Mouse (Mus musculus): Measurements from ENCODE around the gene Mpst. TPM values are rescaled to one million over a fixed set of nuclear protein-coding genes. Genes with fewer than 3 reads are reported as not detected.

Mpst gene
- total RNA-seq, 2 experiments from 2014 or later, result 35.2 to 67.9 TPM

GRCm38 (mm10) chr15:78434896-78435520, 28.8 kb downstream of the Mpst start:
- no peak for ATAC-seq (replicated peaks; ENCODE audit: low FRiP score, poor library complexity, severe bottlenecking)

DNA sequence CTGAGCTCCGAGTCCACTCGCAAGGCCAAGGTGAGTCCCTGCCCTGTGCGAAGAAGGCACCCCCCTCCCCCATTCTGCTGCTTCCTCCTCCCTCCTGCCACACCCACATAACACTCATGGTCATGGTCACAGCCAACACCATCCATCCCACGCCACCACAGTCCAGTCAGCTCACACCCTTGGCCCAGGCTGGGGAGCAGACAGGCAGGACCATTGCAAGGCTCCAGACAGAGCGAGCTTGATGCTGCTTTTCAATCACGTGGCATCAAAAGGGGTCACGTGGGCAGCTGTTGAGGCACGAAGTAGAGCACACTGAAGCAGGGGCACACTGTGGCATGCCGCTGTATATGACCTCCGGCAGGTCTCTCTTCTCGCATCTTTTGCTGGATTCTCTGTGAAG, 29.5 kb downstream of the Mpst start:
- ATAC-seq (replicated peaks; ENCODE audit: low FRiP score, poor library complexity, severe bottlenecking), result no peak

GRCm38 (mm10) chr15:78436380-78437192, 30.4 kb downstream of the Mpst start:
- ATAC-seq (replicated peaks; ENCODE audit: low FRiP score, poor library complexity, severe bottlenecking), result no peak

DNA sequence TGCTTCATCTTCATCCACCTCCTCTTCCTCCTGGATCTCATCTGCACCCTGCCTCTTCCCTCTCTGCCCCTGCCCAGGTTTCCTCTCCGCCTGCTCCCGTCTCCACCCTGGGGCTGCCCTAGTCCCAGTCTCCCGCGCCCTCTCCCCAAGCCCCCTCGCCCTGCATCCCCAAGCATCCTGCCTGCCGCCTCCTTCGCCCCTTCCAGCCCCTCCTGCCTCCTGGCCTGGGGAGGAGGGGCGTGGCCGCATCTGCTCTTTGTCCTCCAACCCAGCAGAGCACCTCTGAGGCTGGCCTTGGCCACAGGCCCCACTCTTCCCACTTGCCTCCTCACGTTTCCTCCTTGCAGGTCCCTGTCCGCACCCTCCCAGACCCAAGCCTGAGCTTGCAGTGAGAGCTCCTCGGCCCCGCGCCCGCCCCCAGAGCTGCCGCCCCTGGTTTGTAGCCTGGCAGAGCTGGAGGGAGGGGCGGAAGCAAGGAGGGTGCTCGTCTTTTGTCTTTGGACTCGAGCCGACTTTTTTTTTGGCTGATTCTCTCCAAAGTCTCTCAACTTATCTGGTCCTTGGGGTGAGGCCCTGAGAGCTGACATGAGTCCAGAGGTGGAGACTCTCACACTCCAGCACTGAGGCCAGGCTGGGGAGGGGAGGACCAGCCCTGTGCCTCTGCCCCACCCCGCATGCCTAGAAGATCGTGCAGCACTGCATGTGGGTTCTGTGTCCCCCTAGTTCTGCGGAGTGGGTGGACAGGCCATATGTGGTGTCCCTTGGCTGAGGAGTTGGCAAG, 31.2 kb downstream of the Mpst start:
- no peak for ATAC-seq (replicated peaks; ENCODE audit: low FRiP score, poor library complexity, severe bottlenecking)

DNA sequence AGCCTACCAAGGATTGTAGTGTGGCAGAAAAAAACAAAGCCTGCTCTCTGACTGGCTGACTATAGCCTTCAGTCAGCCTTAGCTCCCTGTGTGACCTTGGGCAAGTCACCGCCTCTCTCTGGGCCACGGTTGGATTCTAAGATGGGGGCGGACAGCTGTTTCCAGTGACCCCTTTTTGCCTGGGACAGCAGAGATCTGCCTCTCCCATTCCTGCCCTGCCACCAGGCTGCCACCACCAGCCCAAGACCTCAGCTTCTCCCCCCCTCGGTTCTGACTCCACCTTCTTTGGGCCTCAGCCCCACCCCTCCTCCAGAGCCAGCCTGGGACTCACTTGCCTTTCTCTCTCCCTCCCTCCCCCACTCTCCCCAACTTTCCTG, 31.8 kb downstream of the Mpst start:
- ATAC-seq (replicated peaks; ENCODE audit: low FRiP score, poor library complexity, severe bottlenecking), result no peak

DNA sequence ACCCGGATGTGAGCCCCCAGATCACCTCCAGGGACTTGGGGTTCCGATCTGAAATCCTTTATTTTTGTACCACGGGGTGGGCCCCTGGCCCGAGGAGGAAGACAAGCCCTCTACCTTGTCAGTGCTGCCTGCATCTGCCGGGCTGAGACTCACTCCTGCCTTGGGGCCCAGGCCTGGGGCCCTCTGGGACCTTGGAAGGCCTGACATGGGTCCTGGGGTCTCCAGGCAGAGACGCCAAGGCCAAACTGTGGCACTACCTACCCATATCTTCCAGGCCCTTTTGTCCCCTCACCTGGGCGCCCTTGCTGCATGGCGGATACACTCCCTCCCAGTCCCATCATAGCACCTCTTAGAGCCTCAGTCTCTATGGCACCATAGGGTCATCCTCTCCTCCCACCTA, 32.3 kb downstream of the Mpst start:
- ATAC-seq (replicated peaks; ENCODE audit: low FRiP score, poor library complexity, severe bottlenecking), result no peak

DNA sequence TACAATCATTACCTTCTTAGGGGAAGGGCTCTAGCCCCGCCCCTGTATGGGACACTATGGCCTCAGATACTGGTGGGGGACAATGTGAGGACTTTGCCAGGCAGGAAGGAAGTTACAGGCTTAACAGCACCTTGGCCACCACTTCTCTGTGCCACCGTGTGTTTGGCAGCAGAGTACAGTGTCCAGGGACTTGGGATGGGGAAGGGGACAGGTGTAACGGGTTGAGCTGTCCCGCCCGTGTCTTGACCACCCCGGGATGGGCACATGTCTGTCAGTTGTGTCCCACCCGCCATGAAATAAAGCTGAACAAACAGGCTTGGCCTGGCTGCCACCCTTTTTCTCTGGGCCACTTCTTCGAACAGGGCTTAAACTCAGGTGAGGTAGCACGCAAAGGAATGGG, 32.8 kb downstream of the Mpst start:
- no peak for ATAC-seq (replicated peaks; ENCODE audit: low FRiP score, poor library complexity, severe bottlenecking)

- no peak for ATAC-seq (replicated peaks; ENCODE audit: low FRiP score, poor library complexity, severe bottlenecking)
These were observed 36.0 kb downstream of the Mpst start for GRCm38 (mm10) chr15:78442231-78442630.

DNA sequence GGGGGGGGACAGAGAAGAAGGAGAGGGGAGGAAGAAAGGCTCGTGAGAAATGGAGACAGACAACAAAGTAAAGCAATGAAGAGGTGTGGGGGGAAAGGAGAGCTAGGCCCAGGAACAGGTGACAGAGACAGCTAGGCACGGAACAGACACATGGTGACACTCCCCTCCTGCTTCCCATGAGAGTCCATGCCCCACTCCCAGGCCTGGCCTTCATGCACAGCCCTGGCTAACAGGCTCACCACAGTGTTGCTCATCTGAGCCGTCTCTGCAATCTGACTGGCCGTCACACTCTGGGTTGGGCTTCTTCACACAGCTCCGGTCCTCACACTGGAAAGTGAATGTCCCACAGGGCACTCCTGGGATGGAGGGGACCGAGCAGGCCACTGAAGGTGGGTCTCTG, 37.6 kb downstream of the Mpst start:
- no peak for ATAC-seq (replicated peaks; ENCODE audit: low FRiP score, poor library complexity, severe bottlenecking)

DNA sequence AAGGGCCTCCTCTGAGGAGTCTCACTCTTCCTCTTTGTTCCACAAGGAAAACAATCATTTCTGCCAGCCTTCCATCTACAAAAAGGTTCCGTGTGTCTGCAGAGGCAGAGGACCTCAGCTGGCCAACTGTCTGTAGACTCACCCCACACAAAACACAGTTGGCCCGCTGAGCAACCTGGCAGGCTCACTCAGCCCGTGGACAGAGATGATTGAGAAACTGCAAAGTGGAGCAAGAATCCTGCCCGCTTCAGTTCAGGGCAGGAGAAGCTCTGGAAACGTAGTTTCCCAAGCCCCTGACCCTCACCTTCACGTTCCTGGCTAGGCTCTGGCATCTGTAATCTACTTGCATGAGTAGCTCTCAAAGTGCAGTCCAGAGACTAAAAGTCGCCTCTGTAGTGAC, 40.9 kb downstream of the Mpst start:
- ATAC-seq (replicated peaks; ENCODE audit: low FRiP score, poor library complexity, severe bottlenecking), result no peak

DNA sequence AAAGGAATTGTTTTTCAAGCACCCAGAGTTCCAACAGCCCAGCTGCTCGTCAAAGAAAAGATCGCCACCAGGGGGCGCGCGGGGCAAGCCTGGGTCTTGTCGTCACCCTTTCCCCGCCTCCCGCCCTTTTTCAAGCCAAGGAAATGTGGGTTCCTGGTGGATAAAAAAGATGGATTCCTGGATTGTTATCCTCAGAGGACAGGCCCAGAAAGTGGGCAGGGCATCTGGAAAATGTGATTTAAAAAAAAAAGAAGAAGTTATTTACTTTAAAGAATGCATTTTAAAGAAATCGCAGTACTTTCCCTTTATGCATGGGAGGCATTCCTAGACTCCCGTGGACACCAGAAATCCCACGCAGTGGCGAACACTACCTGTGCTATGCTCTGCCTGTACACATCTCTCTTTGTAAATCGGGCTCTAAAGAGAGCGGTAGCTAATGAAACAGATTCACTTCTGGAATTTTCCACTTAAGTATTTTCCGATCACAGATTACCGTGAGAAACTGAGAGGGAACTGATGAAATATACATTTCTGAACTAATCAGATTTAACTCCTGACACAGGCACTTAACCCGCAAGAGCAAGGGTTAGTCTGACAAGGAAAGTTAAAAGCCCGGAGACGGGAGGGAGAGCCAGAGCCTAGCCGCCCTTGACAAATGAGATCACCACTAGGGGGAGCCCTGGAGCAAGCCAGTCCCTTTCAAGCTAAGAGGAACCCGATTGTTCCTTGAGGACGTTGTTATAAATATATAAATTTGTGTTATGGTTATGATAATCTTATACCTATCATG, 41.7 kb downstream of the Mpst start:
- ATAC-seq (replicated peaks; ENCODE audit: low FRiP score, poor library complexity, severe bottlenecking), result peak; percentile 70

GRCm38 (mm10) chr15:78449131-78449530, 42.9 kb downstream of the Mpst start:
- ATAC-seq (replicated peaks; ENCODE audit: low FRiP score, poor library complexity, severe bottlenecking), result no peak

GRCm38 (mm10) chr15:78449694-78450418, 43.6 kb downstream of the Mpst start:
- no peak for ATAC-seq (replicated peaks; ENCODE audit: low FRiP score, poor library complexity, severe bottlenecking)

DNA sequence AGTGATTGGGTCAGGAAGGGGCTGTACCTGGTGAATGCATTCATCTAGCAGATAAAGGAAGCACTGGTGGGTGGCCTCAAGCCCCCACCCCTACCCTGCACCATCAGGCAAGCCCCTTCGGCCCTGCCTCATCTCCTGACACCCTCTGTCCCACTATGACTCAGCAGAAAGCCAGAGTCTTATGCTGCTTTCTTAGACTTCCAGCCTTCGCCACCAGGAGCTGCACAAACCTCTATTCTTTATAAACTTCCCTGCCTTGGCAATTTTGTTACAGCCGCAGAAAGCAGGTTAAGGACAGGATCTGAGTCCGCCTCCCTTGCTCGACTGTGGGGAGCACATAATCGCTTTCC, 44.2 kb downstream of the Mpst start:
- ATAC-seq (replicated peaks; ENCODE audit: low FRiP score, poor library complexity, severe bottlenecking), result no peak

GRCm38 (mm10) chr15:78451201-78451600, 45.0 kb downstream of the Mpst start:
- no peak for ATAC-seq (replicated peaks; ENCODE audit: low FRiP score, poor library complexity, severe bottlenecking)

DNA sequence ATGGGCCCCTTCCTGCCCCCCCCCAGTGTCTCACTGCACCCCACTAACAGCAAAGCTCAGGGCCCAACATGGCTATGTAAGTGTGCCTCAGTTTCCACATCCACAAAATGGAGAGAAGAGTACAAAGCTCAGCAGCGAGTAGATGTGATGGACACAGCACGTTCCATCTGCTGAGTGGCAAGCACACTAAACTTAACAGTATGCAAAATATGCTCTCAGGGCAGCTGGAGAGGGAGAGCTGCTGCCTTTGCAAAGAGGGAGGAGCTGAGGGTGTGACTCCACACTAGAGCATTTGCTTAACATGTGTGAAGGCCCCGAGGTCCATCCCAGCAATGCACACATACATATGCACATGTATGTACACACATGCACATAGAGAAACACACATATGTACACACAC, 46.7 kb downstream of the Mpst start:
- ATAC-seq (replicated peaks; ENCODE audit: low FRiP score, poor library complexity, severe bottlenecking), result no peak

- peak; percentile 13; the same call in 1 of the 2 replicates for ATAC-seq (replicated peaks; ENCODE audit: low FRiP score, poor library complexity, severe bottlenecking)
These were observed 49.0 kb downstream of the Mpst start for GRCm38 (mm10) chr15:78455168-78455567.

DNA sequence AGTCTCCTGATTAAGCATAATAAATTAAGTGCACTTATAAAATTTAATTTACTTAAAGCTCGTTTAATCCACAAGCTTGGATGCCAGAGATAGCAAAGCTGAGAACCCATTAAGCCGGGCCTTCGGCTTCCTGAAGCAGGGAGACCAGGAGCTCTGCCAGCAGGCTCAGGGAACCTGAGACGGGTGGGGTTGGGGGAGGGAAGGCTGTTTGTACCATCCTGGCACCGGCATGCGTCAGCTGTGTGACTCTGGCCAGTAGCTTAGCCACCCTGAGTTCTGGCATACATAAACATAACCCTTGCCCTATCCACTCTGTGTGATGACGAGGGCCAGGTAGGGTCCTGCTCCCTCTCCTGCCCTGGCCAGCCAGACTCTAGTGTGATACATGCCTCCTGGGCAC, 49.8 kb downstream of the Mpst start:
- no peak for ATAC-seq (replicated peaks; ENCODE audit: low FRiP score, poor library complexity, severe bottlenecking)

GRCm38 (mm10) chr15:78457193-78457592, 51.0 kb downstream of the Mpst start:
- no peak for ATAC-seq (replicated peaks; ENCODE audit: low FRiP score, poor library complexity, severe bottlenecking)

GRCm38 (mm10) chr15:78462981-78463380, 56.8 kb downstream of the Mpst start:
- ATAC-seq (replicated peaks; ENCODE audit: low FRiP score, poor library complexity, severe bottlenecking), result no peak

Measured in erythroid progenitor cell, adult 5-6 weeks (primary cell).